Mouse (Mus musculus): ENCODE data around the gene Zfp28. TPM values are rescaled to one million over a fixed set of nuclear protein-coding genes. Genes with fewer than 3 reads are reported as not detected.

Gene Zfp28
- polyA plus RNA-seq, 1 experiment from 2014 or later: 8.3 TPM

- 14% methylated on average over 18 of the region's 22 CpGs for WGBS
- Histone ChIP-seq H3K27me3 (no peaks in the 10 kb centered on the region), H3K4me1 (no peaks in the 10 kb centered on the region), H3K4me2 (0 out of 2 replicates have a peak overlapping the region, but pooled peaks have one; percentile 12), H3K36me3 (no peaks in the 10 kb centered on the region), H3K9me3 (replicated peaks) (no peaks in the 10 kb centered on the region), H3K9ac (no peak overlapping the region), H3K27ac (no peak overlapping the region), H3K4me3 (replicated peaks) (no peak overlapping the region)
- no peak for ATAC-seq (replicated peaks; ENCODE audit: low FRiP score)
Measured at GRCm38 (mm10) chr7:6414626-6415441, 31.7 kb downstream of the Zfp28 start.

GRCm38 (mm10) chr7:6415442-6415787 lies 32.3 kb downstream of the Zfp28 start:
- Histone ChIP-seq H3K4me3 (replicated peaks) (no peak overlapping the region), H3K27me3 (no peaks in the 10 kb centered on the region), H3K9me3 (replicated peaks) (no peaks in the 10 kb centered on the region), H3K4me1 (no peaks in the 10 kb centered on the region), H3K9ac (no peak overlapping the region), H3K4me2 (0 out of 2 replicates have a peak overlapping the region, but pooled peaks have one; percentile 12), H3K36me3 (no peaks in the 10 kb centered on the region), H3K27ac (no peak overlapping the region)
- 15% methylated on average over 8 of the region's 8 CpGs for WGBS
- ATAC-seq (replicated peaks; ENCODE audit: low FRiP score): no peak

GRCm38 (mm10) chr7:6419894-6420293 lies 36.8 kb downstream of the Zfp28 start:
- Histone ChIP-seq H3K36me3 (no peaks in the 10 kb centered on the region), H3K4me3 (replicated peaks) (no peak overlapping the region), H3K27ac (no peak overlapping the region), H3K4me2 (no peak overlapping the region), H3K27me3 (no peaks in the 10 kb centered on the region), H3K9ac (no peak overlapping the region), H3K4me1 (no peaks in the 10 kb centered on the region), H3K9me3 (replicated peaks) (no peaks in the 10 kb centered on the region)
- no peak for ATAC-seq (replicated peaks; ENCODE audit: low FRiP score)
- 75% methylated on average over 6 of the region's 6 CpGs for WGBS

DNA sequence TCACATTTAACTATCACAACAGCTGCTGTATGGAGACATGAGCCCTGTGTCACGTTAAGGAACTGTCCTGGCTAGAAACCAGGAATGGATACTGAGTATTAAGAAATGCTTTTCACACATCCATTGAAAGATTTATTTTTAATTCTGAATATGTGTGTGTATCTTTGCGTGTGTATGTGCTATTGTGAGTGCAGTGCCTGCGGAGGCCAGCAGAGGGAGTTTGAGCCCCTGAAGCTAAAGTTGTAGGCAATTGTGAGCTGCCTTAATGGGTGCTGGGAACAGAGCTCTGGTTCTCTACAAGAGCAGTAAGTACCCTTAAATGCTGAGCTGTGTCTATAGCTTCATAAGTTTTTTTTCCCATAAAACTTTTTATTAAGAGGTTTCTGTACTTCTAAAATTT lies 46.3 kb downstream of the Zfp28 start:
- no peak for ATAC-seq (replicated peaks; ENCODE audit: low FRiP score)
- no peaks in the 10 kb centered on the region for H3K36me3 ChIP-seq
- H3K4me1 ChIP-seq: no peaks in the 10 kb centered on the region
- no peak overlapping the region for H3K27ac ChIP-seq
- no peak overlapping the region for H3K9ac ChIP-seq
- WGBS: 85% methylated on average over 3 of the region's 3 CpGs
- H3K4me2 ChIP-seq: no peak overlapping the region
- H3K27me3 ChIP-seq: no peaks in the 10 kb centered on the region
- H3K9me3 ChIP-seq (replicated peaks): peaks cover 2% of the 10 kb centered on the region; the same call in 1 of the 2 replicates
- no peak overlapping the region for H3K4me3 ChIP-seq (replicated peaks)

- ATAC-seq (replicated peaks; ENCODE audit: low FRiP score): no peak
- no peak overlapping the region for H3K27ac ChIP-seq
- no peaks in the 10 kb centered on the region for H3K4me1 ChIP-seq
- H3K9me3 ChIP-seq (replicated peaks): peaks cover 2% of the 10 kb centered on the region; the same call in 1 of the 2 replicates
- no peak overlapping the region for H3K4me3 ChIP-seq (replicated peaks)
- H3K27me3 ChIP-seq: no peaks in the 10 kb centered on the region
- H3K9ac ChIP-seq: no peak overlapping the region
- WGBS: 34% methylated on average over 2 of the region's 2 CpGs
- H3K36me3 ChIP-seq: no peaks in the 10 kb centered on the region
- H3K4me2 ChIP-seq: no peak overlapping the region
Measured at GRCm38 (mm10) chr7:6430342-6430741, 47.2 kb downstream of the Zfp28 start.

GRCm38 (mm10) chr7:6438388-6438787 lies 55.3 kb downstream of the Zfp28 start, which contains the start of gene Olfr1344:
Gene Olfr1344 (plus strand): TSS chr7:6438688.
- Histone ChIP-seq H3K27me3 (no peaks in the 10 kb centered on the region), H3K27ac (no peak within 1 kb of the TSS), H3K4me3 (replicated peaks) (no peak within 1 kb of the TSS), H3K36me3 (no peaks in the 10 kb centered on the region), H3K4me2 (no peak within 1 kb of the TSS), H3K9me3 (replicated peaks) (no peaks in the 10 kb centered on the region), H3K9ac (no peak within 1 kb of the TSS), H3K4me1 (no peaks in the 10 kb centered on the region)
- 73% methylated on average over 3 of the region's 3 CpGs for WGBS
- ATAC-seq (replicated peaks; ENCODE audit: low FRiP score): no peak

GRCm38 (mm10) chr7:6441173-6441572 lies 58.1 kb downstream of the Zfp28 start:
- WGBS: 63% methylated on average over 2 of the region's 2 CpGs
- Histone ChIP-seq H3K4me1 (no peaks in the 10 kb centered on the region), H3K27me3 (no peaks in the 10 kb centered on the region), H3K4me2 (no peak overlapping the region), H3K4me3 (replicated peaks) (no peak overlapping the region), H3K27ac (no peak overlapping the region), H3K9me3 (replicated peaks) (no peaks in the 10 kb centered on the region), H3K36me3 (no peaks in the 10 kb centered on the region), H3K9ac (no peak overlapping the region)
- ATAC-seq (replicated peaks; ENCODE audit: low FRiP score): no peak

Other genes with a start within 250 kb of the Zfp28 start
- gene Zfp787, start 227.3 kb upstream of the Zfp28 start, polyA plus RNA-seq (2015; fragmentation: Nextera tagmentation; extraction: Ambion mirVana): 30.7 and 31.9 TPM in 2 replicates
- gene Zfp444, start 211.1 kb upstream of the Zfp28 start, polyA plus RNA-seq (2015; fragmentation: Nextera tagmentation; extraction: Ambion mirVana): 65.5 and 71.4 TPM in 2 replicates
- gene Galp, start 186.2 kb upstream of the Zfp28 start, polyA plus RNA-seq (2015; fragmentation: Nextera tagmentation; extraction: Ambion mirVana): not detected in 2 replicates
- not detected in 2 replicates for gene Zscan5b, start 161.0 kb upstream of the Zfp28 start, polyA plus RNA-seq (2015; fragmentation: Nextera tagmentation; extraction: Ambion mirVana)
- not detected in 2 replicates for gene Epp13, start 130.6 kb upstream of the Zfp28 start, polyA plus RNA-seq (2015; fragmentation: Nextera tagmentation; extraction: Ambion mirVana)
- gene Zfp667, start 96.7 kb upstream of the Zfp28 start, polyA plus RNA-seq (2015; fragmentation: Nextera tagmentation; extraction: Ambion mirVana): 5.9 and 6.3 TPM in 2 replicates
- 5.1 and 6.2 TPM in 2 replicates for gene Zfp583, start 52.0 kb upstream of the Zfp28 start, polyA plus RNA-seq (2015; fragmentation: Nextera tagmentation; extraction: Ambion mirVana)
- gene Gm3854, start 39.5 kb upstream of the Zfp28 start, polyA plus RNA-seq (2015; fragmentation: Nextera tagmentation; extraction: Ambion mirVana): 2.3 and 2.4 TPM in 2 replicates
- 1.7 and 2.5 TPM in 2 replicates for gene Zfp78, start 20.0 kb upstream of the Zfp28 start, polyA plus RNA-seq (2015; fragmentation: Nextera tagmentation; extraction: Ambion mirVana)
- gene Smim17, start 15.4 kb downstream of the Zfp28 start, polyA plus RNA-seq (2015; fragmentation: Nextera tagmentation; extraction: Ambion mirVana): 0.04 and 0.17 TPM in 2 replicates
- gene Gm20715, start 27.0 kb downstream of the Zfp28 start, polyA plus RNA-seq (2015; fragmentation: Nextera tagmentation; extraction: Ambion mirVana): not detected in 2 replicates
- not detected in 2 replicates for gene Olfr1344, start 55.4 kb downstream of the Zfp28 start, polyA plus RNA-seq (2015; fragmentation: Nextera tagmentation; extraction: Ambion mirVana)
- gene Olfr1336, start 72.9 kb downstream of the Zfp28 start, polyA plus RNA-seq (2015; fragmentation: Nextera tagmentation; extraction: Ambion mirVana): not detected in 2 replicates
- not detected in 2 replicates for gene Olfr1346, start 83.8 kb downstream of the Zfp28 start, polyA plus RNA-seq (2015; fragmentation: Nextera tagmentation; extraction: Ambion mirVana)
- gene Olfr5, start 103.6 kb downstream of the Zfp28 start, polyA plus RNA-seq (2015; fragmentation: Nextera tagmentation; extraction: Ambion mirVana): not detected in 2 replicates
- gene Olfr1347, start 116.5 kb downstream of the Zfp28 start, polyA plus RNA-seq (2015; fragmentation: Nextera tagmentation; extraction: Ambion mirVana): not detected in 2 replicates
- not detected in 2 replicates for gene Olfr1348, start 125.5 kb downstream of the Zfp28 start, polyA plus RNA-seq (2015; fragmentation: Nextera tagmentation; extraction: Ambion mirVana)
- gene Olfr1349, start 139.7 kb downstream of the Zfp28 start, polyA plus RNA-seq (2015; fragmentation: Nextera tagmentation; extraction: Ambion mirVana): not detected in 2 replicates
- not detected in 2 replicates for gene Olfr1350, start 181.5 kb downstream of the Zfp28 start, polyA plus RNA-seq (2015; fragmentation: Nextera tagmentation; extraction: Ambion mirVana)